Comparison of ENCODE assay signal across 15 mouse cellular contexts in genomic region chr17:56206276-56206884, GRCm38 (mm10). TPM values are rescaled to one million over a fixed set of nuclear protein-coding genes. Genes with fewer than 3 reads are reported as not detected.
A peak's percentile ranks its signal among the peaks of the same experiment; 100 is the strongest.
DNase-seq lines count a peak whose midpoint lies in the region; ATAC-seq and TF ChIP-seq lines count a peak whose summit lies in the region.
"Had no signal": no experiment of that assay in that cellular context is flagged by ENCODE, and none has a peak within 500 bp of the region (broad histone marks: within the 10 kb centered on the region; RNA-seq: fewer than 3 reads in every experiment).

No protein-coding gene starts in this region.

- no peaks in the 10 kb centered on the region for H3K9me3 ChIP-seq in liver, embryonic 14.5 days (ENCODE audit: control insufficient read depth, low read length)
- H3K9me3 ChIP-seq: heart, embryonic 15.5 days; hindbrain, embryonic 15.5 days; midbrain, embryonic 12.5 days had no signal

- H3K4me1 ChIP-seq in liver, embryonic 14.5 days (replicated peaks; ENCODE audit: control insufficient read depth in 2 of 2, insufficient read depth in 2 of 2, low read length in 1 of 2), result no peaks in the 10 kb centered on the region
- H3K4me1 ChIP-seq: heart, embryonic 15.5 days; hindbrain, embryonic 15.5 days; midbrain, embryonic 12.5 days had no signal

- H3K9ac ChIP-seq in liver, embryonic 14.5 days (replicated peaks), result no peak overlapping the region
- H3K9ac ChIP-seq: heart, embryonic 15.5 days; hindbrain, embryonic 15.5 days; midbrain, embryonic 12.5 days had no signal

- CTCF ChIA-PET in Patski (lab: Charles Lee), result interaction anchor here (0.9 to 3.8 kb wide), 6 partner anchors 11 to 145 kb away, joined by 3 to 23 read pairs (median 4); partner anchors contain the start of gene Fem1a

- WGBS in liver, embryonic 14.5 days (ENCODE audit: insufficient replicate concordance), result 71% methylated on average over 10 of the region's 10 CpGs

- no peak for TF ChIP-seq EP300 in liver, embryonic 14.5 days (IDR thresholded peaks at IDR 0.05; ENCODE audit: low read depth)

- H3K4me3 ChIP-seq in liver, embryonic 14.5 days (ENCODE audit: insufficient read depth in 1 of 2, low read depth in 2 of 2, low read length in 2 of 2), result no peak overlapping the region
- H3K4me3 ChIP-seq: heart, embryonic 15.5 days; hindbrain, embryonic 15.5 days; midbrain, embryonic 12.5 days; myocyte had no signal

- peak; percentile 64 for ATAC-seq in Patski
- ATAC-seq in liver, embryonic 14.5 days (ENCODE audit: insufficient read depth), result peak; percentile 70

- no peak for TF ChIP-seq CTCF in Patski (IDR thresholded peaks at IDR 0.05)
- no peak for TF ChIP-seq CTCF in liver, embryonic 14.5 days (IDR thresholded peaks at IDR 0.05; ENCODE audit: low read depth)

- DNase-seq in 3134 (ENCODE audit: extremely low read depth, insufficient read length, low spot score) (peak; percentile 66), Patski (ENCODE audit: low read depth, low spot score) (peak; percentile 85)
- peak in 1 of 3 experiments; percentile 35 for DNase-seq in liver, embryonic 14.5 days (ENCODE audit: low read depth in 3 of 3, low spot score in 3 of 3)
- peak; percentile 77 for DNase-seq in lung, postnatal 10 days
- DNase-seq in right cerebral cortex, postnatal 4 days, result no peak
- no peak for DNase-seq in frontal cortex, postnatal 36 days (ENCODE audit: low spot score in 2 of 2)
- DNase-seq in layer of hippocampus, adult 11-12 months (ENCODE audit: low spot score), result no peak
- DNase-seq in urinary bladder, adult 18-20 months (ENCODE audit: low spot score in 2 of 2), result no peak
- DNase-seq: cerebellum, adult 8-10 months; kidney, postnatal 14 days; thymus, postnatal 14 days had no signal

- H3K27ac ChIP-seq in liver, embryonic 14.5 days, result no peak overlapping the region
- H3K27ac ChIP-seq: heart, embryonic 15.5 days; hindbrain, embryonic 15.5 days; midbrain, embryonic 12.5 days had no signal

- no peak overlapping the region for H3K4me2 ChIP-seq in liver, embryonic 14.5 days (ENCODE audit: low read depth)
- H3K4me2 ChIP-seq: heart, embryonic 15.5 days; hindbrain, embryonic 15.5 days; midbrain, embryonic 12.5 days had no signal

- H3K27me3 ChIP-seq in Patski, result no peaks in the 10 kb centered on the region
- H3K27me3 ChIP-seq in liver, embryonic 14.5 days (ENCODE audit: control insufficient read depth, insufficient read depth, low read length), result no peaks in the 10 kb centered on the region
- H3K27me3 ChIP-seq: heart, embryonic 15.5 days; hindbrain, embryonic 15.5 days; midbrain, embryonic 12.5 days had no signal

- in situ Hi-C loops in Patski (cut with MboI; ENCODE audit: low pct_unique_long_range_greater_than_20kb), result loop anchor here (10.0 kb wide), 1 partner anchor 48 kb away; the partner anchor contains the start of gene Fem1a

- H3K36me3 ChIP-seq in liver, embryonic 14.5 days (replicated peaks; ENCODE audit: control insufficient read depth, insufficient read depth, low read depth), result peaks cover 21% of the 10 kb centered on the region

- POLR2A ChIA-PET in Patski (lab: Charles Lee), result interaction anchor here (0.6 to 3.4 kb wide), 3 partner anchors 12 to 131 kb away, joined by 3 to 26 read pairs (median 4); partner anchors contain the start of gene Dpp9

RNA-seq across cellular contexts. Expression of gene Dpp9, which starts 12.3 kb away (rescaled TPM):
- 58.5 TPM for polyA plus RNA-seq in Patski (2021)
- 14.4 and 16.5 TPM in 2 replicates for polyA plus RNA-seq in liver, embryonic 14.5 days (2012; rRNA removed)
- polyA plus RNA-seq in liver, embryonic 14.5 days (2014; fragmentation: Nextera tagmentation; extraction: Ambion mirVana), result 11.7 and 16.6 TPM in 2 replicates

RNA-seq across cellular contexts. Expression of gene Mydgf, which starts 22.7 kb away (rescaled TPM):
- 96.5 TPM for polyA plus RNA-seq in Patski (2021)
- 35.9 and 37.3 TPM in 2 replicates for polyA plus RNA-seq in liver, embryonic 14.5 days (2012; rRNA removed)
- 48.8 and 50.3 TPM in 2 replicates for polyA plus RNA-seq in liver, embryonic 14.5 days (2014; fragmentation: Nextera tagmentation; extraction: Ambion mirVana)

RNA-seq across cellular contexts. Expression of gene Tnfaip8l1, which starts 44.1 kb away (rescaled TPM):
- 2.0 TPM for polyA plus RNA-seq in Patski (2021)
- polyA plus RNA-seq in liver, embryonic 14.5 days (2012; rRNA removed), result 1.5 and 1.8 TPM in 2 replicates
- 2.4 and 2.7 TPM in 2 replicates for polyA plus RNA-seq in liver, embryonic 14.5 days (2014; fragmentation: Nextera tagmentation; extraction: Ambion mirVana)

RNA-seq across cellular contexts. Expression of gene Fem1a, which starts 50.2 kb away (rescaled TPM):
- 17.2 TPM for polyA plus RNA-seq in Patski (2021)
- polyA plus RNA-seq in liver, embryonic 14.5 days (2012; rRNA removed), result 5.6 and 5.8 TPM in 2 replicates
- polyA plus RNA-seq in liver, embryonic 14.5 days (2014; fragmentation: Nextera tagmentation; extraction: Ambion mirVana), result 4.9 and 5.8 TPM in 2 replicates

Comparison
In these comparisons a context has a peak if more than half of its experiments do, and no peak if none do; other contexts are left out.
1. DNase-seq: peak in 3134 (single experiment), Patski (single experiment) and lung, postnatal 10 days (single experiment); none in right cerebral cortex, postnatal 4 days (single experiment), frontal cortex, postnatal 36 days (0 of 2), layer of hippocampus, adult 11-12 months (single experiment) and urinary bladder, adult 18-20 months (0 of 2).